Mouse (Mus musculus) neural tube, embryonic 11.5 days (tissue): ENCODE data around the gene Pitpnm3. TPM values are rescaled to one million over a fixed set of nuclear protein-coding genes. Genes with fewer than 3 reads are reported as not detected.

Source experiments
- ATAC-seq: fragments of 200-750 bp; cut with Nextera tagmentation; 2 replicates; pipeline ENCODE4 v1.8.0; 2017; ENCODE audit warnings: moderate number of reproducible peaks, mild to moderate bottlenecking, moderate TSS enrichment, moderate library complexity; ENCODE audit not compliant: insufficient read depth, low FRiP score, low TSS enrichment
- DNase-seq: peaks from one replicate; pipeline ENCODE4 v3.0.0-alpha.2; 2015; ENCODE audit warnings: low spot score
- H3K27ac ChIP-seq: fragments of 300-500 bp; sonication (generic); 2 replicates; pipeline ENCODE4 v1.5.1; 2014; ENCODE audit warnings: low read depth, mild to moderate bottlenecking, low read length
- H3K27me3 ChIP-seq: fragments of 300-500 bp; sonication (generic); 2 replicates; pipeline ENCODE4 v1.6.1; 2014; ENCODE audit warnings: mild to moderate bottlenecking, low read length, mixed read lengths; ENCODE audit not compliant: control insufficient read depth, insufficient read depth
- H3K36me3 ChIP-seq: fragments of 300-500 bp; sonication (generic); 2 replicates; pipeline ENCODE4 v1.6.1; 2014; ENCODE audit warnings: mild to moderate bottlenecking, low read length, moderate library complexity, mixed read lengths; ENCODE audit not compliant: control insufficient read depth, insufficient read depth
- H3K4me1 ChIP-seq: fragments of 300-500 bp; sonication (generic); 2 replicates; pipeline ENCODE4 v1.6.1; 2014; ENCODE audit warnings: low read length, mixed read lengths; ENCODE audit not compliant: control insufficient read depth, insufficient read depth
- H3K4me2 ChIP-seq: fragments of 300-500 bp; sonication (generic); 2 replicates; pipeline ENCODE4 v1.6.1; 2014; ENCODE audit warnings: low read depth, mild to moderate bottlenecking, moderate library complexity
- H3K4me3 ChIP-seq: fragments of 300-500 bp; sonication (generic); 2 replicates; pipeline ENCODE4 v1.5.1; 2014; ENCODE audit warnings: low read depth, low read length
- H3K9ac ChIP-seq: fragments of 300-500 bp; sonication (generic); 2 replicates; pipeline ENCODE4 v1.6.1; 2014; ENCODE audit warnings: mild to moderate bottlenecking, low read length
- H3K9me3 ChIP-seq: fragments of 300-500 bp; sonication (generic); 2 replicates; pipeline ENCODE4 v1.6.1; 2016; ENCODE audit warnings: low read length; ENCODE audit not compliant: control insufficient read depth
- WGBS: fragments of 180-500 bp; shearing (Covaris S2); extraction: QIAGEN DNeasy Blood & Tissue Kit; methylation state at CpG from one replicate; pipeline ENCODE4 v1.1.7; 2014; 5-methylcytosine and 5-hydroxymethylcytosine counted together
- polyA plus RNA-seq: library from polyadenylated mRNA; unstranded; fragments of >200 nt; fragmentation: Nextera tagmentation; extraction: Ambion mirVana; gene quantifications from 2 replicates; pipeline ENCODE4 v1.2.1, GENCODE M21; 2014

The Pitpnm3 gene
- polyA plus RNA-seq, 1 experiment from 2014 or later, result 0.23 TPM

- Histone ChIP-seq H3K4me3 (no peak overlapping the region), H3K9ac (no peak overlapping the region), H3K9me3 (no peaks in the 10 kb centered on the region), H3K4me2 (no peak overlapping the region), H3K27me3 (no peaks in the 10 kb centered on the region), H3K4me1 (peaks cover 6% of the 10 kb centered on the region; the same call in 1 of the 2 replicates), H3K36me3 (no peaks in the 10 kb centered on the region), H3K27ac (no peak overlapping the region)
- DNase-seq (no peak), ATAC-seq (no peak)
- WGBS, result 94% methylated on average over 1 of the region's 1 CpGs
These were observed 10.3 kb upstream of the Pitpnm3 start for GRCm38 (mm10) chr11:72145877-72146248.

- ATAC-seq (no peak), DNase-seq (peak; percentile 56)
- Histone ChIP-seq H3K36me3 (no peaks in the 10 kb centered on the region), H3K4me1 (peaks cover 6% of the 10 kb centered on the region; the same call in 1 of the 2 replicates), H3K27me3 (no peaks in the 10 kb centered on the region), H3K27ac (no peak overlapping the region), H3K9me3 (no peaks in the 10 kb centered on the region), H3K4me3 (no peak overlapping the region), H3K9ac (no peak overlapping the region), H3K4me2 (no peak overlapping the region)
- 21% methylated on average over 2 of the region's 2 CpGs for WGBS
These were observed 9.8 kb upstream of the Pitpnm3 start for GRCm38 (mm10) chr11:72145182-72145876.

DNA sequence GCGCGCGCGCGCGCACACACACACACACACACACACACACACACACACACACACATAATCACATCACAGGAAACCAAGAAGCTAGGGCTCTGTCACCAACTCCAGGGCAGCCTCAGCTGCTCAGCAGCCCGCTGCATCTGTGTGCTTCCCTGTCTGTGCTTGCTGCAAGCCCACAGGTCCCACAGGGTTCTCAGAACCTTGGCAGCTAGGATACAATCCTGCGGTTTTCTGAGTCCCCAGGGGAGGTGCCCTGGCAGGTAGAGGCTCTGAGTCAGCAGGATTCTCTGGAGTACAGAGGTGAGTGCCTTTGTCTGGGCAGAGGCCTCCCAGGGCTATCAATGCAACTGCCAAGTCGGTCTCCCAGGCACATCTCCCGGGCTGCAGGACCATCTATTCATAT lies 7.3 kb upstream of the Pitpnm3 start:
- no peak for ATAC-seq
- 52% methylated on average over 10 of the region's 10 CpGs for WGBS

GRCm38 (mm10) chr11:72140198-72140597 lies 4.6 kb upstream of the Pitpnm3 start:
- whole genome bisulfite sequencing, result 63% methylated on average over 6 of the region's 6 CpGs
- Histone ChIP-seq H3K9me3 (no peaks in the 10 kb centered on the region), H3K4me2 (no peak overlapping the region), H3K27me3 (peaks cover 21% of the 10 kb centered on the region), H3K9ac (no peak overlapping the region), H3K4me1 (peaks cover 3% of the 10 kb centered on the region; the same call in 1 of the 2 replicates), H3K4me3 (no peak overlapping the region), H3K27ac (no peak overlapping the region), H3K36me3 (no peaks in the 10 kb centered on the region)
- ATAC-seq, result no peak
- DNase-seq, result no peak

More for the DNA sequence above, 7.3 kb upstream of the Pitpnm3 start:
- no peak overlapping the region for H3K4me2 ChIP-seq
- H3K36me3 ChIP-seq, result no peaks in the 10 kb centered on the region
- no peak overlapping the region for H3K27ac ChIP-seq
- H3K9ac ChIP-seq, result no peak overlapping the region
- no peaks in the 10 kb centered on the region for H3K9me3 ChIP-seq
- H3K4me1 ChIP-seq, result no peaks in the 10 kb centered on the region
- no peaks in the 10 kb centered on the region for H3K27me3 ChIP-seq
- no peak for DNase-seq
- H3K4me3 ChIP-seq, result no peak overlapping the region

DNA sequence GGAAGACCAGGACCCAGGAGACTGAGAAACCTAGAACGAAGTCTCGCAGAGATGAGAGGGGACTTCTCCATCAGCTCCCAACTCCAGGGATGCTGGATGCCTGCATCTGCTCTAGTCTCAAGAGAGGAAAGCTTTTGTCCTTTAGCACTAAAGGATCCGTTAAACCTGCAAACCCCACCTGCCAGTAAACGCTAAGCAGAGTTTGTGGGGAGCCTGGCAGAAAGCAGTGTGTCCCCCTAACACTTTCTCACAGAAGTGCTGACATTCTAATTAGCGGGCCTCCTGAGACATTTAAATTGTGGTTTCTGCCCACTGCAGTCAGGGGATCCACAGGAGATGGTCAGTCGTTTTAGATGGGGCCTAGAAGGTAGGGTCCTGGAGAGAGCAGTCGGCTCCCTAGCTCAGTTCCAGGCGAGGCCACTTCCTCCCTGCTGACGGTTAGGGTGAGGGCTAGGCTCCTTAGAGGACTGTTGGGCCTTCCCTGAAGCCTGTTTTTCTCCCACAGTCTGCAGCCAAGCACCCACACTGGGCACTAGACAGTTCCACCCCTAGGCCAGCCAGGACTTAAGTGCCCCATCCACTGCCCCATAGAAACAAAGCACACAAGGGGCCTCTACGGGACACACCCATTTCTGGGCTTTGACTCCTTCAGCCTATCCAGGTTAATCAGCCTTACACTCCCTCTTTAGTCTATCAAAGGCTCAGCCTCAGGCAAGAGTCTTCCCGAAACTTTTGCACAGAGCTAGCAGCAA lies 829 bp upstream of the Pitpnm3 start:
- Histone ChIP-seq H3K4me2 (peak overlapping the region; percentile 99), H3K9me3 (no peaks in the 10 kb centered on the region), H3K9ac (peak overlapping the region; percentile 67; the same call in 1 of the 2 replicates), H3K4me1 (peaks cover 6% of the 10 kb centered on the region; the same call in 1 of the 2 replicates), H3K27ac (no peak overlapping the region), H3K4me3 (peak overlapping the region; percentile 63), H3K27me3 (peaks cover 39% of the 10 kb centered on the region), H3K36me3 (no peaks in the 10 kb centered on the region)
- WGBS, result 20% methylated on average over 11 of the region's 11 CpGs
- DNase-seq, result no peak
- ATAC-seq, result no peak

DNA sequence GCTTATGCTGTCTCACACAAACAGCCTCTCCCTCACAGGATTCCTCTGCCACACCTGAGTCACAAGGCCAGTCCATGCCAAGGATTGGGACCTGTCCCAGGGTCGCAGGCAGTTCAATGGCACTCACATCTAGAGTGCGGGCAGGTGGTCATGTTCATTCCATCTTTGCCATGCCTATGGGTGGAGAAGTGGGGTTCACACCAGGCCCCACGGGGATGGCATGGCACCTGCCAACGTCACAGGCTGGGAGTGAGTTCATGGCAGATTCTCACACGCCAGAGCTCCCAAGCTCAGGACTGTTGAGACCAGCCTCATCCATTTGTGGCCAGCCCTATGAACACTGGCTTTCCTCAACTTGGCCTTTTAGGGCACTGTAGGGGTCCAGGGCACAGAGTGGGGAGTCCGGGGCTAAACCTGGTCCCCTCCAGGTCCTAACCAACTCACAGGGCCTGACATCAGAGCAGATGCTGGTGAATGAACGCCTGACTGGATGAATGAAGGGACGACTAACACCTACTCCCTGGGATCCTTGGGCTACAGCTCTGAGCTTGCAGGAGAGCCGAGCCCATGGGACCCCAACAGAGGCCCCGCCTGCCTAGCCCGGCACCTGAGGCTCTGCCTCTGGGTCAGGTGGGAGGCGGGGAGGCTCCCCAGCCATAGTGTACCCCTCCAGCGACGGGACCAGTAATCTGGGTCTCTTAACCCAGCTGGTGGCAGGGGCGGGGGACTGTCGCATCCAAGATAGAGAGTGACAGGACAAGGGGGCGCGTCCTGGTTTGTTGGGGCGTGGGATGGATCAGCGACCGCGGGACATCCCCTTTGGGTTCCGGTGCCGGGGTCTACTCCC lies 819 bp downstream of the Pitpnm3 start:
- Histone ChIP-seq H3K9ac (no peak overlapping the region; the same call in 1 of the 2 replicates), H3K4me2 (peak overlapping the region; percentile 99), H3K27ac (no peak overlapping the region), H3K4me1 (peaks cover 6% of the 10 kb centered on the region; the same call in 1 of the 2 replicates), H3K36me3 (no peaks in the 10 kb centered on the region), H3K9me3 (no peaks in the 10 kb centered on the region), H3K4me3 (peak overlapping the region; percentile 63), H3K27me3 (peaks cover 39% of the 10 kb centered on the region)
- no peak for ATAC-seq
- DNase-seq, result no peak
- 13% methylated on average over 24 of the region's 24 CpGs for WGBS

DNA sequence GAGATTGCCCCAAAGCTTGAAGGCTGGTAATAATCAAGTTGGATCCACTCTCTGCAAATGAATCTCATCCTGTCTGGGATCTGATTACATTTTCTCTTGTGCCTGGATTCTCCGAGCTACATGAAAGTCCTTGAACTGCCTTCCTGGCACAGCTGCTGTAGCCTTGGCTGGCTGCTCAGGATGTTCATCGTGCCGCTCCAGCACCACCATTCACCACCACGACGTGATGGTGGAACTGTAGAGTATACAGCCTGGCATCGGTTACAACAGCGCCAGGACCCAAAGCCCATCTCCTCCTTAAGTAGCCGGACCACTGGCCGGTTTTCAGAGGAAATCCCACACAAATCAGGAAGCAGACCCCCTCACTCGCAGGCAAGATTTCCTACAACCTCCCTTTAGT lies 2.5 kb downstream of the Pitpnm3 start:
- H3K27ac ChIP-seq, result no peak overlapping the region
- DNase-seq (no peak), ATAC-seq (no peak)
- H3K27me3 ChIP-seq, result peaks cover 39% of the 10 kb centered on the region
- H3K36me3 ChIP-seq, result no peaks in the 10 kb centered on the region
- H3K4me2 ChIP-seq, result no peak overlapping the region
- H3K9me3 ChIP-seq, result no peaks in the 10 kb centered on the region
- H3K4me1 ChIP-seq, result peaks cover 6% of the 10 kb centered on the region; the same call in 1 of the 2 replicates
- WGBS, result 81% methylated on average over 10 of the region's 10 CpGs
- no peak overlapping the region for H3K4me3 ChIP-seq
- H3K9ac ChIP-seq, result no peak overlapping the region

DNA sequence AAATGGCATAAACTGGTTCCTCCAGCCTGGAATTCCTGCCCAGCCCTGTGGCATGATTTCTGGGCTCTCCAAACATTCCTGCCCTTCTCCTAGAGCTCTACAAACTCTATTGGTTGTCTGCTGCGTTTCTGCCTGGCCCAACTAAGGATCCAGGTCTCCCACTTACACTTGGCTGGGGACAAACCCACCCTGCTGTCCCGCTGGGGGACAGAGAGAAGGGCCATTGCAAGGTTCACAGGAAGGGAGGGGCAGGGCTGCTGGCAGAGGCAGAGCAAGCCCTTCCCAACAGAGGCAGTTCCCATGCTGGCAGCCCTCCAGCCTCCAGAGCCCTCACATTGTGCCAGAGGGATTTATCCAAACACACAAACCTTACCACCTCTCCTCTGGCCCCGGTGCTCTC lies 3.3 kb downstream of the Pitpnm3 start:
- H3K9me3 ChIP-seq, result no peaks in the 10 kb centered on the region
- H3K4me3 ChIP-seq, result no peak overlapping the region
- H3K9ac ChIP-seq, result no peak overlapping the region
- peaks cover 6% of the 10 kb centered on the region; the same call in 1 of the 2 replicates for H3K4me1 ChIP-seq
- WGBS, result 20% methylated on average over 3 of the region's 3 CpGs
- H3K36me3 ChIP-seq, result no peaks in the 10 kb centered on the region
- peaks cover 39% of the 10 kb centered on the region for H3K27me3 ChIP-seq
- DNase-seq (no peak), ATAC-seq (no peak)
- H3K27ac ChIP-seq, result no peak overlapping the region
- H3K4me2 ChIP-seq, result no peak overlapping the region
